Mouse (Mus musculus) CH12.LX (cell line): ENCODE measurements at regions not wholly inside any gene's neighbourhood (a gene's known extent, or its start where the extent isn't known, plus 50 kb on each side); places are given as distances from the start of the nearest gene placed in this dataset.
A peak's percentile ranks its signal among the peaks of the same experiment; 100 is the strongest.

Experiments used
- DNase-seq: peaks from one replicate; pipeline ENCODE4 v3.0.0-alpha.2; 2013; ENCODE audit errors: extremely low read depth
- H3K27ac ChIP-seq: 2 replicates; pipeline ENCODE4 v1.5.1; 2012; ENCODE audit warnings: low read depth, mild to moderate bottlenecking, control low read depth, moderate library complexity; ENCODE audit not compliant: insufficient read depth
- H3K27me3 ChIP-seq: replicated peaks from 2 replicates; pipeline ENCODE3; 2012; ENCODE audit warnings: inconsistent platforms
- H3K36me3 ChIP-seq, 2 experiments: replicated peaks in 1 of 2; 2 replicates each; pipeline versions ENCODE3 to v1.6.1; 2012; ENCODE audit warnings: inconsistent platforms in 1 of 2, low read length in 1 of 2, mild to moderate bottlenecking in 1 of 2, mixed read lengths in 1 of 2, moderate library complexity in 1 of 2; ENCODE audit not compliant: control insufficient read depth in 1 of 2, insufficient read depth in 1 of 2
- H3K4me1 ChIP-seq, 2 experiments: 2 replicates each; pipeline ENCODE4 v1.6.1; 2012; ENCODE audit warnings: inconsistent platforms in 1 of 2, moderate library complexity in 1 of 2; ENCODE audit not compliant: insufficient read depth in 2 of 2, control insufficient read depth in 1 of 2
- H3K4me2 ChIP-seq: 2 replicates; pipeline ENCODE4 v1.6.1; 2012; ENCODE audit warnings: low read depth, mild to moderate bottlenecking, control low read depth; ENCODE audit not compliant: poor library complexity, insufficient read depth, severe bottlenecking
- H3K4me3 ChIP-seq, 3 experiments: fragments of 150-350 bp in 1 of 3; sonication (generic) in 1 of 3; replicated peaks in 1 of 3; 2 replicates each; pipeline versions ENCODE3 to v1.5.1; 2011 to 2012; ENCODE audit warnings: low read depth in 2 of 3, low read length in 2 of 3, mild to moderate bottlenecking in 2 of 3, moderate library complexity in 2 of 3, control low read depth in 1 of 3, improper control_type of control experiment in 1 of 3, inconsistent platforms in 1 of 3, mixed read lengths in 1 of 3; ENCODE audit not compliant: poor library complexity in 1 of 3
- H3K79me2 ChIP-seq: replicated peaks from 2 replicates; pipeline ENCODE4 v1.6.1; 2012; ENCODE audit warnings: mild to moderate bottlenecking, moderate library complexity; ENCODE audit not compliant: control insufficient read depth, poor library complexity, insufficient read depth, severe bottlenecking; ENCODE audit errors: extremely low read depth
- H3K9ac ChIP-seq: 2 replicates; pipeline ENCODE4 v1.6.1; 2012; ENCODE audit warnings: low read depth, mild to moderate bottlenecking, control low read depth, moderate library complexity; ENCODE audit not compliant: insufficient read depth
- H3K9me3 ChIP-seq: replicated peaks from 2 replicates; pipeline ENCODE3; 2012; ENCODE audit warnings: low read length, inconsistent platforms, mixed read lengths
- CHD1 ChIP-seq: IDR thresholded peaks from 2 replicates; pipeline ENCODE4 v1.6.1; 2012; ENCODE audit warnings: low read depth, low read length, improper control_type of control experiment, inconsistent platforms
- CTCF ChIP-seq, 2 experiments: IDR thresholded peaks in 1 of 2; conservative IDR thresholded peaks in 1 of 2; 2 replicates each; pipeline ENCODE4 v1.5.1; 2011 to 2012; ENCODE audit warnings: low read depth in 2 of 2, low read length in 2 of 2, improper control_type of control experiment in 1 of 2, inconsistent platforms in 1 of 2, mild to moderate bottlenecking in 1 of 2, moderate library complexity in 1 of 2
- E2F4 ChIP-seq: IDR thresholded peaks from 2 replicates; pipeline ENCODE4 v1.6.1; 2011; ENCODE audit warnings: low read depth, low read length, improper control_type of control experiment; ENCODE audit not compliant: insufficient replicate concordance
- IRF4 ChIP-seq: IDR thresholded peaks from 2 replicates; pipeline ENCODE4 v1.6.1; 2014; ENCODE audit warnings: low read depth, mild to moderate bottlenecking, inconsistent platforms, low read length, improper control_type of control experiment
- JUN ChIP-seq: IDR thresholded peaks from 2 replicates; pipeline ENCODE4 v1.6.1; 2011; ENCODE audit warnings: low read depth, mild to moderate bottlenecking, low read length, improper control_type of control experiment, moderate library complexity; ENCODE audit not compliant: insufficient read depth
- KAT2A ChIP-seq: IDR thresholded peaks from 2 replicates; pipeline ENCODE4 v1.6.1; 2012; ENCODE audit warnings: low read length, improper control_type of control experiment, inconsistent platforms; ENCODE audit not compliant: insufficient replicate concordance
- MAZ ChIP-seq: IDR thresholded peaks from 2 replicates; pipeline ENCODE4 v1.6.1; 2012; ENCODE audit warnings: low read depth, mild to moderate bottlenecking, inconsistent platforms, low read length, improper control_type of control experiment, moderate library complexity
- MYC ChIP-seq: IDR thresholded peaks from 2 replicates; pipeline ENCODE4 v1.6.1; 2011; ENCODE audit warnings: low read depth, mild to moderate bottlenecking, improper control_type of control experiment, low read length
- NELFE ChIP-seq: IDR thresholded peaks from 2 replicates; pipeline ENCODE4 v1.6.1; 2011; ENCODE audit warnings: low read depth, low read length, improper control_type of control experiment
- NRF1 ChIP-seq: IDR thresholded peaks from 2 replicates; pipeline ENCODE4 v1.6.1; 2014; ENCODE audit warnings: low read depth, mild to moderate bottlenecking, inconsistent platforms, low read length, improper control_type of control experiment, moderate library complexity
- POLR2AphosphoS2 ChIP-seq: IDR thresholded peaks from 2 replicates; pipeline ENCODE4 v1.6.1; 2011; ENCODE audit warnings: low read depth, low read length, improper control_type of control experiment
- RCOR1 ChIP-seq: conservative IDR thresholded peaks from 2 replicates; pipeline ENCODE4 v1.6.1; 2012; ENCODE audit warnings: low read depth, mild to moderate bottlenecking, inconsistent platforms, low read length, improper control_type of control experiment
- TBP ChIP-seq: conservative IDR thresholded peaks from 2 replicates; pipeline ENCODE4 v1.6.1; 2011; ENCODE audit warnings: low read depth, low read length, improper control_type of control experiment
- TCF12 ChIP-seq: IDR thresholded peaks from 2 replicates; pipeline ENCODE4 v1.6.1; 2014; ENCODE audit warnings: low read depth, mild to moderate bottlenecking, inconsistent platforms, low read length, improper control_type of control experiment
- USF2 ChIP-seq: conservative IDR thresholded peaks from 2 replicates; pipeline ENCODE4 v1.6.1; 2011; ENCODE audit warnings: low read depth, low read length, improper control_type of control experiment
- dilution Hi-C: fragments of 300-500 bp; cut with MboI; formaldehyde crosslinking; loops from 2 replicates; pipeline ENCODE4 v1.14.3; 2020; ENCODE audit warnings: low sequenced_read_pairs; ENCODE audit not compliant: extremely low pct_unique_long_range_greater_than_20kb, extremely low pct_ligation_motif_present
- in situ Hi-C: fragments of 300-500 bp; cut with MboI; formaldehyde crosslinking; loops from 3 replicates; pipeline ENCODE4 v1.14.3; 2019; ENCODE audit warnings: low sequenced_read_pairs, low pct_ligation_motif_present, low pct_unique_long_range_greater_than_20kb, mixed read lengths

GRCm38 (mm10) chr2:161212322-161212882 lies 103.5 kb upstream of the Chd6 start:
- Histone ChIP-seq H3K27ac (no peak overlapping the region), H3K4me1 (no peaks in the 10 kb centered on the region), H3K27me3 (peaks cover 5% of the 10 kb centered on the region), H3K9ac (no peak overlapping the region), H3K4me3 (no peak overlapping the region), H3K79me2 (no peaks in the 10 kb centered on the region), H3K36me3 (no peaks in the 10 kb centered on the region), H3K4me2 (peak overlapping the region; percentile 4; the same call in 1 of the 2 replicates), H3K9me3 (no peaks in the 10 kb centered on the region)
- TF ChIP-seq NRF1 (no peak), USF2 (no peak)
- dilution Hi-C loops (no loop called here), in situ Hi-C loops (no loop called here)
- no peak for DNase-seq

- H3K79me2 ChIP-seq = no peaks in the 10 kb centered on the region
- dilution Hi-C loops (no loop called here), in situ Hi-C loops (no loop called here)
- H3K27me3 ChIP-seq = peaks cover 37% of the 10 kb centered on the region
- H3K4me2 ChIP-seq = no peak overlapping the region
- no peak overlapping the region for H3K27ac ChIP-seq
- H3K36me3 ChIP-seq = no peaks in the 10 kb centered on the region
- DNase-seq = no peak
- TF ChIP-seq KAT2A = no peak
- no peak for TF ChIP-seq CTCF (conservative IDR thresholded peaks at IDR 0.05 in 1 of 2, IDR thresholded peaks at IDR 0.05 in 1 of 2; ENCODE audit: low read depth in 2 of 2, low read length in 2 of 2)
- TF ChIP-seq NELFE = no peak
- TF ChIP-seq MYC = no peak
- TF ChIP-seq MAZ = no peak
- no peak for TF ChIP-seq POLR2AphosphoS2
- no peak for TF ChIP-seq TCF12
- no peak for TF ChIP-seq IRF4
- TF ChIP-seq JUN = no peak
- no peak for TF ChIP-seq NRF1
- no peak for TF ChIP-seq CHD1
- TF ChIP-seq TBP = no peak
- no peak for TF ChIP-seq E2F4
- TF ChIP-seq RCOR1 = no peak
- H3K9me3 ChIP-seq = no peaks in the 10 kb centered on the region
- H3K4me1 ChIP-seq = no peaks in the 10 kb centered on the region
- H3K9ac ChIP-seq = no peak overlapping the region
- H3K4me3 ChIP-seq = no peak overlapping the region
Observed at GRCm38 (mm10) chr2:161196713-161197372, 88.0 kb upstream of the Chd6 start.
